Mouse (Mus musculus) spleen, adult 2 months (tissue): ENCODE measurements around the gene 2310033P09Rik. TPM values are rescaled to one million over a fixed set of nuclear protein-coding genes. Genes with fewer than 3 reads are reported as not detected.
A peak's percentile ranks its signal among the peaks of the same experiment; 100 is the strongest.

Experiments
- DNase-seq, 2 experiments: peaks; one replicate each; pipeline versions ENCODE4 v3.0.0 to v3.0.0-alpha.2; 2012 to 2021; ENCODE audit warnings: low spot score in 2 of 2, low read depth in 1 of 2
- H3K27ac ChIP-seq: fragments of 200-500 bp; 2 replicates; pipeline ENCODE4 v1.5.1; 2012; ENCODE audit warnings: low read length, inconsistent platforms; ENCODE audit not compliant: insufficient read depth
- H3K27me3 ChIP-seq: fragments of 200-500 bp; 2 replicates; pipeline ENCODE4 v1.6.1; 2012; ENCODE audit warnings: mild to moderate bottlenecking, moderate library complexity, low read length, inconsistent platforms; ENCODE audit not compliant: control insufficient read depth, insufficient read depth
- H3K36me3 ChIP-seq: fragments of 200-500 bp; 2 replicates; pipeline ENCODE4 v1.6.1; 2012; ENCODE audit warnings: mild to moderate bottlenecking, low read length, inconsistent platforms; ENCODE audit not compliant: control insufficient read depth, insufficient read depth
- H3K4me1 ChIP-seq: fragments of 200-500 bp; 2 replicates; pipeline ENCODE4 v1.6.1; 2011; ENCODE audit warnings: inconsistent platforms; ENCODE audit not compliant: control insufficient read depth, insufficient read depth, insufficient read length
- H3K4me3 ChIP-seq: fragments of 200-500 bp; 2 replicates; pipeline ENCODE4 v1.5.1; 2011; ENCODE audit warnings: mild to moderate bottlenecking, inconsistent platforms; ENCODE audit not compliant: insufficient read depth, insufficient read length; ENCODE audit errors: extremely low read depth
- CTCF ChIP-seq: fragments of 200-500 bp; IDR thresholded peaks from 2 replicates; pipeline ENCODE4 v1.5.1; 2011; ENCODE audit warnings: mild to moderate bottlenecking, inconsistent platforms; ENCODE audit not compliant: insufficient read depth, insufficient read length, insufficient replicate concordance; ENCODE audit errors: extremely low read depth
- POLR2A ChIP-seq: fragments of 200-500 bp; IDR thresholded peaks from 2 replicates; pipeline ENCODE4 v1.6.1; 2011; ENCODE audit warnings: low read depth, low read length, inconsistent platforms
- WGBS: fragments of 180-500 bp; shearing (Covaris S2); methylation state at CpG from one replicate; pipeline ENCODE4 v1.1.7; 2018; 5-methylcytosine and 5-hydroxymethylcytosine counted together
- polyA plus RNA-seq: library from polyadenylated mRNA; depleted of rRNA; stranded (reverse); fragments of >200 nt; gene quantifications from 2 replicates; pipeline ENCODE4 v1.2.3, GENCODE M21; 2012

2310033P09Rik gene
- polyA plus RNA-seq, 1 experiment = 19.9 TPM

- no peaks in the 10 kb centered on the region for H3K36me3 ChIP-seq
- peaks cover 8% of the 10 kb centered on the region; the same call in 1 of the 2 replicates for H3K4me1 ChIP-seq
- peak in 1 of 2 experiments; percentile 63 for DNase-seq
- H3K4me3 ChIP-seq = no peak overlapping the region
- 16% methylated on average over 7 of the region's 7 CpGs for WGBS
- H3K27me3 ChIP-seq = no peaks in the 10 kb centered on the region
- TF ChIP-seq CTCF = peak; percentile 71
- no peak for TF ChIP-seq POLR2A
- H3K27ac ChIP-seq = no peak overlapping the region
Measured at GRCm38 (mm10) chr11:59230144-59230760, 22.1 kb downstream of the 2310033P09Rik start.

- no peak for TF ChIP-seq POLR2A
- TF ChIP-seq CTCF = no peak
- no peak overlapping the region for H3K4me3 ChIP-seq
- H3K4me1 ChIP-seq = peaks cover 3% of the 10 kb centered on the region; the same call in 1 of the 2 replicates
- DNase-seq = no peak
- H3K27ac ChIP-seq = no peak overlapping the region
- no peaks in the 10 kb centered on the region for H3K27me3 ChIP-seq
- H3K36me3 ChIP-seq = no peaks in the 10 kb centered on the region
- 87% methylated on average over 2 of the region's 2 CpGs for WGBS
Measured at GRCm38 (mm10) chr11:59232797-59233196, 24.7 kb downstream of the 2310033P09Rik start.

GRCm38 (mm10) chr11:59238525-59239427 lies 30.7 kb downstream of the 2310033P09Rik start:
- no peaks in the 10 kb centered on the region for H3K36me3 ChIP-seq
- TF ChIP-seq CTCF = no peak
- no peak for TF ChIP-seq POLR2A
- no peak overlapping the region for H3K4me3 ChIP-seq
- H3K27ac ChIP-seq = no peak overlapping the region
- no peaks in the 10 kb centered on the region for H3K27me3 ChIP-seq
- 16% methylated on average over 15 of the region's 15 CpGs for WGBS
- DNase-seq = peak in 1 of 2 experiments; percentile 60
- no peaks in the 10 kb centered on the region for H3K4me1 ChIP-seq

- no peaks in the 10 kb centered on the region for H3K4me1 ChIP-seq
- DNase-seq = no peak
- H3K27me3 ChIP-seq = no peaks in the 10 kb centered on the region
- no peak overlapping the region for H3K27ac ChIP-seq
- no peak overlapping the region for H3K4me3 ChIP-seq
- TF ChIP-seq CTCF (no peak), POLR2A (no peak)
- H3K36me3 ChIP-seq = no peaks in the 10 kb centered on the region
- 66% methylated on average over 4 of the region's 4 CpGs for WGBS
Measured at GRCm38 (mm10) chr11:59239428-59239785, 31.3 kb downstream of the 2310033P09Rik start.

- H3K27me3 ChIP-seq = no peaks in the 10 kb centered on the region
- TF ChIP-seq POLR2A = no peak
- TF ChIP-seq CTCF = no peak
- H3K4me1 ChIP-seq = no peaks in the 10 kb centered on the region
- no peak overlapping the region for H3K27ac ChIP-seq
- DNase-seq = no peak
- H3K4me3 ChIP-seq = no peak overlapping the region
- no peaks in the 10 kb centered on the region for H3K36me3 ChIP-seq
- WGBS = 83% methylated on average over 4 of the region's 4 CpGs
Measured at GRCm38 (mm10) chr11:59239796-59240195, 31.7 kb downstream of the 2310033P09Rik start.

GRCm38 (mm10) chr11:59241841-59242240 lies 33.7 kb downstream of the 2310033P09Rik start:
- Histone ChIP-seq H3K36me3 (no peaks in the 10 kb centered on the region), H3K4me1 (no peaks in the 10 kb centered on the region), H3K27me3 (no peaks in the 10 kb centered on the region), H3K27ac (no peak overlapping the region), H3K4me3 (no peak overlapping the region)
- 35% methylated on average over 3 of the region's 3 CpGs for WGBS
- no peak for DNase-seq
- TF ChIP-seq POLR2A (no peak), CTCF (no peak)

GRCm38 (mm10) chr11:59243856-59244255 lies 35.7 kb downstream of the 2310033P09Rik start:
- TF ChIP-seq CTCF = no peak
- TF ChIP-seq POLR2A = no peak
- Histone ChIP-seq H3K27me3 (no peaks in the 10 kb centered on the region), H3K36me3 (no peaks in the 10 kb centered on the region), H3K27ac (no peak overlapping the region), H3K4me1 (no peaks in the 10 kb centered on the region), H3K4me3 (no peak overlapping the region)
- DNase-seq = no peak
- WGBS = 25% methylated on average over 6 of the region's 6 CpGs
